Mouse (Mus musculus) testis, adult 2 months (tissue): ENCODE results near the gene Rock2. TPM values are rescaled to one million over a fixed set of nuclear protein-coding genes. Genes with fewer than 3 reads are reported as not detected.

ENCODE experiments used
- H3K27ac ChIP-seq: fragments of 200-500 bp; 2 replicates; pipeline ENCODE4 v1.5.1; 2012; ENCODE audit warnings: low read depth, low read length; ENCODE audit not compliant: control insufficient read depth, insufficient read depth
- H3K27me3 ChIP-seq: fragments of 200-500 bp; 2 replicates; pipeline ENCODE4 v1.6.1; 2012; ENCODE audit warnings: mild to moderate bottlenecking, low read length, moderate library complexity; ENCODE audit not compliant: control insufficient read depth, insufficient read depth
- H3K36me3 ChIP-seq: fragments of 200-500 bp; 2 replicates; pipeline ENCODE4 v1.6.1; 2012; ENCODE audit warnings: mild to moderate bottlenecking, low read length; ENCODE audit not compliant: control insufficient read depth, insufficient read depth
- H3K4me1 ChIP-seq: fragments of 200-500 bp; 2 replicates; pipeline ENCODE4 v1.6.1; 2012; ENCODE audit warnings: low read length; ENCODE audit not compliant: control insufficient read depth, insufficient read depth
- H3K4me3 ChIP-seq: fragments of 200-500 bp; 2 replicates; pipeline ENCODE4 v1.5.1; 2012; ENCODE audit warnings: low read depth, mild to moderate bottlenecking, low read length, moderate library complexity, mixed read lengths; ENCODE audit not compliant: control insufficient read depth
- CTCF ChIP-seq: fragments of 200-500 bp; IDR thresholded peaks from 2 replicates; pipeline ENCODE4 v1.5.1; 2012; ENCODE audit warnings: low read depth, mild to moderate bottlenecking, inconsistent platforms, low read length, moderate library complexity; ENCODE audit not compliant: control insufficient read depth, insufficient read depth, insufficient replicate concordance
- POLR2A ChIP-seq: fragments of 200-500 bp; IDR thresholded peaks from 2 replicates; pipeline ENCODE4 v1.6.1; 2012; ENCODE audit warnings: low read depth, mild to moderate bottlenecking, inconsistent platforms, low read length, moderate library complexity; ENCODE audit not compliant: control insufficient read depth
- polyA plus RNA-seq: library from polyadenylated mRNA; depleted of rRNA; stranded (reverse); fragments of >200 nt; gene quantifications from 2 replicates; pipeline ENCODE4 v1.2.3, GENCODE M21; 2012

Gene Rock2
- polyA plus RNA-seq, 1 experiment: 2.9 TPM

DNA sequence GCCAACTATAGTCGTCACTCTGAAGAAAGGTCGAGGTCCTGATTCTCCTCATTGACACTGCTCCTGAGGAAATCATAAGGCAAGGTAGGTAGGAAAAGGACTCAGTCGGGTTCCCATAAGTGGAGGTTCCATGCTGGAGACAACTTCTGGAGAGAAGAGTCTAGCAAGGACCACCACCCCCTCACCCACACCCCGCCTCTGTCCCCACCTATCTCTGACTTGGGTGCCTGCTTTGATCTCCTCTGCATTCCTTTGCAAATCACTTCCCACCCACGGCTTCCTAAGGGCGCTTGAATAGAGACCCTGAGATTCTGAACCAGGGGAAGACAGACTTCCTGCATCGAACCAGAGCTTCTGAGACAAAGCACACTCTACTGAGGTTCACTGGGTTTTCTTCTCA, 27.4 kb upstream of the Rock2 start:
- Histone ChIP-seq H3K27me3 (no peaks in the 10 kb centered on the region), H3K27ac (no peak overlapping the region)
- TF ChIP-seq CTCF (no peak), POLR2A (no peak)

DNA sequence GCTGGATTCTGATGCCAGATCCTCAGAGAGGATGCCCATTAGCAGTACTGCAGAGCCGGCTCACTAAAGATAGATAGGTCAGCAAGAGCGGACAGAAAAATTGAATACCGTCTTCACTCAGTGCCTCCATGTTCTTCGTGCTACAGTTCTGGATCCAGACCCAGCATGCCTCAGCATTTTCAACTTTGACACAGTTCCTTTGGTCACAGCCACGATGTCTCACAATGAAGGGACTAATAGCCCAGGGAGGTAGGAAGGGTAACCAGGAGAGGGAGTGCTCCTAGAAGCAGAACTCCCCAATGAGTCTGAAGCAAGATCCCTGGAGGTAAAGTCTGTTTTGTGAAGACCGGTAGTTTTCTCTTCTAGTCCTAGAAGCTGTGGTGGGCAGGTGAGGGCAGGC, 26.1 kb upstream of the Rock2 start:
- peak overlapping the region; percentile 7; the same call in 1 of the 2 replicates for H3K27ac ChIP-seq
- peaks cover 7% of the 10 kb centered on the region for H3K4me1 ChIP-seq
- TF ChIP-seq POLR2A (no peak), CTCF (no peak)
- H3K27me3 ChIP-seq: no peaks in the 10 kb centered on the region
- no peak overlapping the region for H3K4me3 ChIP-seq
- H3K36me3 ChIP-seq: no peaks in the 10 kb centered on the region

More for the DNA sequence above, 27.4 kb upstream of the Rock2 start:
- peaks cover 7% of the 10 kb centered on the region for H3K4me1 ChIP-seq
- H3K36me3 ChIP-seq: no peaks in the 10 kb centered on the region
- H3K4me3 ChIP-seq: no peak overlapping the region

DNA sequence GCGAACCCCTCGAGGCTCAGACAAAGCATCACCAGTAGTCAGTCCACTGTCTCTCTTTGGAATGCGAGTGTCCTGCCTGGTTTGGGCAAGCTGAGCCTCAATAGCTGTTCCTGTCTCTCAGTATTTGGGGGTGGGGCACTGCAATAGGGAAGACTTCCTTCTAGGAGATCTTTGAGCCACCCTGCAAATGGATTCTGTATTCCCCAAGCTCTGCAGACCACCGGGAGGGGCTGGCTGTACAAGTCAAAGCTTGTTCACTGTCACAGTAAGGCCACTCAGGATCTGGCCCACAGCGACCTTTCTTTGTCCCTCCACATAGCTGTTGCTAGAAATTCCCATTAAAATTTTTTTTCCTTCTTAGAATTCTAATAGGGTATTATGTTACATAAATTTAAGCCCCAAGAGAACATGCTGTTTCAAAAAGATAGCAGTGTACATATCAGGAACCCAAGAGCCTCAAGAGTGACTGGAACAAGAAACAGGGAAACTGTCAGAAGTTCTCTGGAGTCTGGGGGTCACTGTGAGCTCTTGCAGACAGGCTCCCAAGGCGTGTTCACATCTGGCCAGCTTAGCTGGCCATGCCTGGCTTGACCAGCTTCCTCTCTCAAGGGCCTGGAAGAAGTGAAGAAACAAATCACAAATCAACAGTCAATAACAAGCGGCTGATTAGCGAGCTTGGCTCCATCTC, 25.5 kb upstream of the Rock2 start:
- H3K4me1 ChIP-seq: peaks cover 7% of the 10 kb centered on the region
- H3K4me3 ChIP-seq: no peak overlapping the region
- no peaks in the 10 kb centered on the region for H3K36me3 ChIP-seq
- TF ChIP-seq POLR2A (no peak), CTCF (no peak)
- peak overlapping the region; percentile 7; the same call in 1 of the 2 replicates for H3K27ac ChIP-seq
- H3K27me3 ChIP-seq: no peaks in the 10 kb centered on the region

DNA sequence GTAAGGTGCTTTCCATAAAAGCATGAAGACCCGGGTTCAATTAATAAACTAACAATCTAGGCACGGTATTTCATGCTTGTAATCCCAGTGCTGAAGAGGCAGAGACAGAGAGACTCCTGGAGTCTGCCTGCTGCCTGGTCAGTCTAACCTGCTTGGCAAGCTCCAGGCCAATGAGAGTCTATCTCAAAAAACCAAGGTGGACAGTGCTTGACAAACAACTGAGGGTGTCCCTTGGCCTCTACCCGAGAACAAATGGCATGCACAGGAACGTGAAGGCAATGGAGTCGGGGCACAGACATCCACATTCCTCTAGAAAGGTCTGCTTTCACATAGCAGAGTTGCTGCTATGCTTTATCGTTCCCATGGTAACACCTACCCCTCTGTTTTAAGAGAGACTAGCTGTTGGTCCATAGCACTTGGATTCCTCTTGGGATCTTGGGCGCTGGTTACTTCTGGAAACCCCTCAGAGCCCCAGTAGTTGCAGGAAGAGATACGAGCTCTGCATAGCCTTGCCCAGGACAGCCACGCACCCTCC, 24.8 kb upstream of the Rock2 start:
- Histone ChIP-seq H3K36me3 (no peaks in the 10 kb centered on the region), H3K4me1 (peaks cover 7% of the 10 kb centered on the region), H3K27ac (peak overlapping the region; percentile 59; the same call in 1 of the 2 replicates), H3K27me3 (no peaks in the 10 kb centered on the region), H3K4me3 (no peak overlapping the region)
- TF ChIP-seq CTCF (no peak), POLR2A (no peak)

DNA sequence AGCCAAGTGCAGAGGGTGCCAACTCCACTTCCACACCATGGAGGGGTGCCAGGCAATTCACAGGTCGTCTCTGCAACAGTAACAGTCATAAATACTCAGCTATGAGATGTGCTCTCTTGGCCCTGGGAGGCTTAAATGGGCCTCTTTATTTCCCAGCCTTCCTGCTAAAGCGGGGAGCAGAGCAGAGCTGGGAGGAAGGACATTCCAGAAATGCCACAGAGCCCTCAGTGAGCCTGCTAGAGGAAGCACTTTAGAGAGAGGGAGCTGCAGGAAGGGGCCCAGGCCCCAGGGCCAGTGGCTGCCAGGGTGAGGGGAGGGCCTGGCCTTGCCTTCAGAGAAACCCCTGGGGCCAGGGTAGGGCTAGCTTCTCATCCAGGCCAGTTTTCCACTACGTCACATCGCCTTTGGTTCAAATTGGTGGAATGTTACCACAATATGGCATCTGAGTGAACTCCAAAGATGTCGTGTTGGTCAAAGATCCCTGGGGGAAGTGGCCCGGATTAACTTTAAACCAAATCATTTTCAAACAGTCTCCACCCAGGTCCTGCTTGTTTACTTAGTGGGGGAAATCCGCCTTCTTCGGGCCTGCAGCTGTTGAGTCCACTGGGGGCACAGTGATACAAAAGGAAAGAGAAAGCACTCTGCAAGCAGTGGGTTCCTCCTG, 24.2 kb upstream of the Rock2 start:
- TF ChIP-seq CTCF (no peak), POLR2A (no peak)
- H3K36me3 ChIP-seq: no peaks in the 10 kb centered on the region
- no peak overlapping the region for H3K4me3 ChIP-seq
- peaks cover 7% of the 10 kb centered on the region for H3K4me1 ChIP-seq
- no peaks in the 10 kb centered on the region for H3K27me3 ChIP-seq
- H3K27ac ChIP-seq: peak overlapping the region; percentile 50; the same call in 1 of the 2 replicates

DNA sequence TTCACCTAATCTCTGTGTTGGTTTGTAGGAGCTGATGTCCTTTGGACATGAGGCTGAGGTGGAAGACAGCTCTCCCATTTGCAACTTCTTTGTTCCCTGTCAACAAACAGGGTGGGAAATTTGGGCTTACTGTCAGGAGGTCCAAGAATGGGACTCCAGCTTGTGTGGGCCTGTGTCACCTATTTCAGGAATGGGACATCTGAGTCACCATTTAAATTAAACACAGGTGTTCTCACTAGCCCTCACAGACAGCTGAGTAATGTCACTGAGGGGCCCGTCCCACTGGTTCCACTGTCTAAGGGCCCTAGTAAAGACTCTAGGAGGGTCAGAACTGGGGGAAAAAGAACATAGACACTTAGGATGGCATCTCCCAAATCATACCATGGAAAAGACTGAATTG, 22.7 kb upstream of the Rock2 start:
- TF ChIP-seq POLR2A (no peak), CTCF (no peak)
- Histone ChIP-seq H3K4me3 (no peak overlapping the region), H3K36me3 (no peaks in the 10 kb centered on the region), H3K27me3 (no peaks in the 10 kb centered on the region), H3K27ac (no peak overlapping the region), H3K4me1 (peaks cover 7% of the 10 kb centered on the region)

DNA sequence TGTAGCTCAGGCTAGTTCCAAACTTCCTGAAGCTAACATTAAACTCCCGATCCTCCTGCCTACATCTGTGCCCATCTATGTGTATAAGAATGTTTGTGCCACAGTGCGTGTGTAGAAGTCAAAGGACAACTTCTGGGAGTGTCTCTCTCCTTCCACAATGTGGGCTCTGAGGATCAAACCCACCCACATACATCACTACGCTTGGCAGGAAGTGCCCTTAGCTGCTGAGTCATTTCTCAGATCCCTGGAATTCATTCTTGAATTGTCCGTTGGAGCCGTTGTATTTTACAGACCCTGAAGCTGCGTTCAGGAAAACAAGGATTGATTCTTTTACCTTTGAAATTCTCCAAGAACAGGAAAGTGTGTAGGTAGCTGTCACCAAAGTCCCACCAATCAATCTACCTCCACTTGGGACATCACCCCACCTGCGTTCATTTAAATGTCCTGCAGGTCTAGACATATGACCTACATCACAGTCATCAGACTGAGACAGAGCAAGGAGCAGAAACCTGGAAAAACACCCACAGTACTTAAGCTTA, 21.7 kb upstream of the Rock2 start:
- Histone ChIP-seq H3K36me3 (no peaks in the 10 kb centered on the region), H3K4me1 (peaks cover 7% of the 10 kb centered on the region), H3K27ac (no peak overlapping the region), H3K27me3 (no peaks in the 10 kb centered on the region), H3K4me3 (no peak overlapping the region)
- TF ChIP-seq POLR2A (no peak), CTCF (no peak)
